Mouse (Mus musculus): ENCODE measurements at regions not wholly inside any gene's neighbourhood (a gene's known extent, or its start where the extent isn't known, plus 50 kb on each side); places are given as distances from the start of the nearest gene placed in this dataset.

DNA sequence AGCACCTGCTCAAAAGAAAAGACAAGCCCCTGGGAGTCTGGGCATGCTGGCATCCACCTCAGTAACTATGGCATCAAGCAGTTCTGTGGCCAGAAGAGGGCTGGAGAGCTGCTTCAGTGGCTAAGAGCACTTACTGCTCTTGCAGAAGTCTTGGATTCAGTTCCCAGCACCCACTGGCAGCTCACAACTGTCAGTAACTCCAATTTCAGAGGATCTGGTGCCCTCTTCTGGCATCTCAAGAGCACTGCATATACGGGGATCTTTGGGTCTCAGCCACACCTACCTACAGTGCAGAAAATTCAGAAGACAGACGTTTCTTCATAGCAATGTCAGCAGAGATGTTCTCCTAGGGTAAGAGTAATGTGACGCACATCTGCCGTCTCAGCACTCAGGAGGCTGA, 59.1 kb upstream of the Zfp423 start:
- TF ChIP-seq POLR2A (IDR thresholded peaks at IDR 0.05; ENCODE audit: extremely low read depth, insufficient read depth, low read length): no peak
- TF ChIP-seq CTCF (IDR thresholded peaks at IDR 0.05; ENCODE audit: low read depth, low read length): no peak

All from liver, adult 2 months (tissue).